Mouse (Mus musculus): ENCODE data around the gene Necab3. TPM values are rescaled to one million over a fixed set of nuclear protein-coding genes. Genes with fewer than 3 reads are reported as not detected.

The Necab3 gene
- polyA plus RNA-seq, 1 experiment from 2014 or later, result 1.4 TPM

- Histone ChIP-seq H3K27me3 (replicated peaks) (no peaks in the 10 kb centered on the region; the same call in 1 of the 2 replicates), H3K27ac (replicated peaks) (no peak overlapping the region), H3K9me3 (0 out of 2 replicates have a peak, but pooled peaks cover 4% of the 10 kb centered on the region), H3K4me2 (no peak overlapping the region), H3K36me3 (peaks cover 28% of the 10 kb centered on the region), H3K4me3 (no peak overlapping the region), H3K9ac (no peak overlapping the region), H3K4me1 (peaks cover 19% of the 10 kb centered on the region)
- no peak for ATAC-seq (ENCODE audit: extremely low read depth, insufficient number of reproducible peaks, low FRiP score, low TSS enrichment)
- WGBS, result 73% methylated on average over 4 of the region's 4 CpGs
These were observed 30.4 kb upstream of the Necab3 start for GRCm38 (mm10) chr2:154589051-154589450.

DNA sequence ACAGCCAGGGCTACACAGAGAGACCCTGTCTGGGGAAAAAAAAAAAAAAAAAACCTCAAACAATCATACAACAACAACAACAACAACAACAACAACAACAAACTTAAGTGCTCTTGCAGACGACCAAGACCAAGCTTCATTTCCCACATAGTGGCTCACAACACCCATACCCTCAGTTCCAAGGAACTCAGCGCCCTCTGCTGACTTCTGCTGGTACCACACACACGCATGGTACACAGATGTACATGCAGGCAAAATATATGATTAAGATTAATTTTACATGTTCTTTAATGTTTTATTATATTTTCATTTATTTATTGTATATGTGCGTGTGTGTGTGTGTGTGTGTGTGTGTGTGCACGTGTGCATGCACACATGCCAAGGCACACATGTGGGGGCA, 27.7 kb upstream of the Necab3 start:
- peaks cover 24% of the 10 kb centered on the region for H3K4me1 ChIP-seq
- WGBS, result 70% methylated on average over 5 of the region's 5 CpGs
- H3K9ac ChIP-seq, result no peak overlapping the region
- no peak overlapping the region for H3K4me2 ChIP-seq
- H3K4me3 ChIP-seq, result no peak overlapping the region
- no peak overlapping the region for H3K27ac ChIP-seq (replicated peaks)
- no peak for ATAC-seq (ENCODE audit: extremely low read depth, insufficient number of reproducible peaks, low FRiP score, low TSS enrichment)
- H3K9me3 ChIP-seq, result 0 out of 2 replicates have a peak, but pooled peaks cover 4% of the 10 kb centered on the region
- peaks cover 14% of the 10 kb centered on the region for H3K36me3 ChIP-seq
- no peaks in the 10 kb centered on the region; the same call in 1 of the 2 replicates for H3K27me3 ChIP-seq (replicated peaks)

DNA sequence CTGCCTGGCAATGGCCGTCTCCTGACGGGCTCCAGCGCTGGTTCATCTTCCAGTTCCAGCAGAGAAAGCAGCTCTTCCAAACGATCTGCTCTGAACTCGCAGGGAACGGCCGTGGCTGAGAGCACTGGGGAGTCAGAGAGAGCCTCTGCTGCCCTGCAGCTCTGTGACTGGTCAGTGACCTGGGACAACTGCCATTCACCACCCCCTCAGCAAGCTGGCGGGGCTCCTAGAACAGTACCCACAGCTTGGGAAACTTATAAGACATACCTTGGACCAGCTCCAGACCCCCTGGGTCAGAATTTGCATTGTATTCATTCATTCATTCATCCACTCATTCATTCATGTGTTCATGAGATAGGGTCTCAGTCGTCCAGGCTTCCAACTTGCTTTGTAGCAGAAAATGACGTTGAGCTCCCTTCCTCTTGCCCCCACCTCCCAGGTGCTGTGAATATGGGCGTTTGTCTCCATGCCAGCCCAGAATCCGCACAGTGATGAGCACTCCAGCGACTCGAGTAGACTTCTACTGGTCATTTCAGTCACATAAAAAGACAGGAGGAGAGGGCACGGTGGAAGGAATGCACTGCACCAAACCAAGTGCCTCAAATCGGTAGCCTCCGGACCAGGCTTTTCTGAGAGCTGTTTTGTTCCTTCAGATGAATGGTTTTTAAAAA, 26.4 kb upstream of the Necab3 start:
- H3K4me2 ChIP-seq, result no peak overlapping the region
- no peak overlapping the region for H3K4me3 ChIP-seq
- 62% methylated on average over 17 of the region's 17 CpGs for WGBS
- peaks cover 33% of the 10 kb centered on the region for H3K4me1 ChIP-seq
- no peaks in the 10 kb centered on the region; the same call in 1 of the 2 replicates for H3K27me3 ChIP-seq (replicated peaks)
- ATAC-seq (ENCODE audit: extremely low read depth, insufficient number of reproducible peaks, low FRiP score, low TSS enrichment), result no peak
- H3K36me3 ChIP-seq, result peaks cover 14% of the 10 kb centered on the region
- 0 out of 2 replicates have a peak, but pooled peaks cover 4% of the 10 kb centered on the region for H3K9me3 ChIP-seq
- H3K27ac ChIP-seq (replicated peaks), result no peak overlapping the region
- H3K9ac ChIP-seq, result no peak overlapping the region

- 0 out of 2 replicates have a peak, but pooled peaks cover 4% of the 10 kb centered on the region for H3K9me3 ChIP-seq
- peaks cover 33% of the 10 kb centered on the region for H3K4me1 ChIP-seq
- H3K4me2 ChIP-seq, result no peak overlapping the region
- H3K9ac ChIP-seq, result peak overlapping the region; percentile 20; the same call in 1 of the 2 replicates
- no peak for ATAC-seq (ENCODE audit: extremely low read depth, insufficient number of reproducible peaks, low FRiP score, low TSS enrichment)
- no peaks in the 10 kb centered on the region; the same call in 1 of the 2 replicates for H3K27me3 ChIP-seq (replicated peaks)
- WGBS, result 39% methylated on average over 15 of the region's 15 CpGs
- H3K36me3 ChIP-seq, result peaks cover 14% of the 10 kb centered on the region
- H3K27ac ChIP-seq (replicated peaks), result no peak overlapping the region
- no peak overlapping the region for H3K4me3 ChIP-seq
These were observed 25.5 kb upstream of the Necab3 start for GRCm38 (mm10) chr2:154583906-154584872.

- ATAC-seq (ENCODE audit: extremely low read depth, insufficient number of reproducible peaks, low FRiP score, low TSS enrichment), result no peak
- peaks cover 33% of the 10 kb centered on the region for H3K4me1 ChIP-seq
- no peak overlapping the region for H3K4me2 ChIP-seq
- no peak overlapping the region for H3K4me3 ChIP-seq
- H3K9ac ChIP-seq, result no peak overlapping the region
- 88% methylated on average over 1 of the region's 1 CpGs for WGBS
- H3K27ac ChIP-seq (replicated peaks), result no peak overlapping the region
- H3K27me3 ChIP-seq (replicated peaks), result no peaks in the 10 kb centered on the region; the same call in 1 of the 2 replicates
- 0 out of 2 replicates have a peak, but pooled peaks cover under 1% of the 10 kb centered on the region for H3K9me3 ChIP-seq
- peaks cover 2% of the 10 kb centered on the region for H3K36me3 ChIP-seq
These were observed 22.7 kb upstream of the Necab3 start for GRCm38 (mm10) chr2:154581421-154581820.

- no peak overlapping the region for H3K4me2 ChIP-seq
- no peak overlapping the region; the same call in 1 of the 2 replicates for H3K9ac ChIP-seq
- H3K4me1 ChIP-seq, result peaks cover 33% of the 10 kb centered on the region
- WGBS, result 62% methylated on average over 8 of the region's 8 CpGs
- H3K4me3 ChIP-seq, result no peak overlapping the region
- no peaks in the 10 kb centered on the region for H3K9me3 ChIP-seq
- no peaks in the 10 kb centered on the region; the same call in 1 of the 2 replicates for H3K27me3 ChIP-seq (replicated peaks)
- ATAC-seq (ENCODE audit: extremely low read depth, insufficient number of reproducible peaks, low FRiP score, low TSS enrichment), result no peak
- peak overlapping the region; percentile 65 for H3K27ac ChIP-seq (replicated peaks)
- H3K36me3 ChIP-seq, result no peaks in the 10 kb centered on the region
These were observed 21.9 kb upstream of the Necab3 start for GRCm38 (mm10) chr2:154580586-154580985.

- no peak overlapping the region for H3K4me2 ChIP-seq
- no peak overlapping the region for H3K27ac ChIP-seq (replicated peaks)
- no peaks in the 10 kb centered on the region for H3K27me3 ChIP-seq (replicated peaks)
These were observed 19.0 kb upstream of the Necab3 start for GRCm38 (mm10) chr2:154577744-154578067.

DNA sequence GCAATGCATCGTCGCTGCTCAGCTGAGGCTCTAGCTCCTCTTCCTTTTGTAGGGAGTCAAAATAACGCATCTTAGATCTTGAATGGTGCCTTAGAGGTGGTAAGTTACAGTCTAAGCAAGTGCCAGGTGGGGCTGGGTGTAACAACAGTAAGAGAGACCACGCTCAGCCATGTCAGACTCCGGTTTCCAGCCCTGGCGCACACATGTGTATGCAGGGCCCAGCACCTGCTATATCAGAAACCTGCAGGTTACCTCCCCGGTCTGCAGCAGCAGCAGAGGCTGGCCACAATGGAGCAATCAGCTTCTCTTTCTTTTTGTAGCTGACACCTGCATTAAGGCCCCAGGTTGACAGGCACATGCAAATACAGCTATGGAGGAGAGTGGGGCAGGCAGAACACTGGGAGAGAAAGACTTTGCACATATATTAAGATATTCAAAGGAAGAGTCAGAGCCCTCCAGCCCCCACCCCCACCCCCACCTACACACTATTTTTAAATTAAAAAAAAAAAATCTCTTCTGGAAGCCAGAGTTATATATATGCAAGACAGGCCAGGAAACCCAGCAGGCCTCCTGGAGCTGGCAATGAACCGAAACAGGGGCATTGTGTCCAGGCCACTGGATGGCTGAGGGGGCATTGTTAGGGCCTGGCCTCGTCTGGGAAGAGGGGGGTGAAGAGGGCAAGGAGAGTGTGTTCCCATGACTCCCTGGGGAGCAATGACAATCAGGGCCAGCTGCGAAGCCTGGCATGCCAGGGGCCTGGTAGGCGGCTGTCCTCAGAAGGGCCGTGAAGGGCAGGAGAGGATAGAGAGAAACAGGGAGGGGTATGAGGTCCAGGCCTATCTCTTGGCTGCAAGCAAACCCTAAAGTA, 18.4 kb upstream of the Necab3 start:
- H3K9me3 ChIP-seq, result no peaks in the 10 kb centered on the region
- H3K4me1 ChIP-seq, result peaks cover 18% of the 10 kb centered on the region
- H3K9ac ChIP-seq, result peak overlapping the region; percentile 52; the same call in 1 of the 2 replicates
- no peak overlapping the region for H3K4me2 ChIP-seq
- no peaks in the 10 kb centered on the region for H3K36me3 ChIP-seq
- ATAC-seq (ENCODE audit: extremely low read depth, insufficient number of reproducible peaks, low FRiP score, low TSS enrichment), result no peak
- H3K27me3 ChIP-seq (replicated peaks), result no peaks in the 10 kb centered on the region
- H3K4me3 ChIP-seq, result no peak overlapping the region
- WGBS, result 59% methylated on average over 12 of the region's 12 CpGs
- no peak overlapping the region for H3K27ac ChIP-seq (replicated peaks)

More at GRCm38 (mm10) chr2:154577744-154578067, 19.0 kb upstream of the Necab3 start:
- Histone ChIP-seq H3K9ac (0 out of 2 replicates have a peak overlapping the region, but pooled peaks have one; percentile 52), H3K4me3 (no peak overlapping the region), H3K36me3 (no peaks in the 10 kb centered on the region), H3K4me1 (peaks cover 18% of the 10 kb centered on the region), H3K9me3 (no peaks in the 10 kb centered on the region)
- 81% methylated on average over 5 of the region's 6 CpGs for WGBS
- ATAC-seq (ENCODE audit: extremely low read depth, insufficient number of reproducible peaks, low FRiP score, low TSS enrichment), result no peak

DNA sequence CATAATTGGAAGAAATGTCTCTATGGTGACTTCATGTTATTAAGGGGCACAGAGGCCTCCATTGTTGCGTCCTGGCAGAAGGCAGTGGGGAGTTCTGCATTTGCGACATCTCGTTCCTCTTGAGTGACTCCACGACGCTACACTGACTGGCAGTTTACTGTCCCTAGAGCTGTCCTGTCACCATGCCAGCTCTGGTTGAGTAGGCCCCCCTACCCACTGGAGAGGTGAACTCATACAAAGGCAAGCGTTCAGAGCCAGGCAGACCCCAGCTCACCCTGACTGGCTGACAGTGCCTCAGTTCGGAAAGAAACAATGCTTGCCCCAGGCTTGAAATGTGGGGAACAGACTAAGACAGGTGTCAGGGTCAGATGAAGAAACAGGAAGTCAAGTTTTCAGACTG, 15.6 kb upstream of the Necab3 start:
- Histone ChIP-seq H3K9me3 (no peaks in the 10 kb centered on the region), H3K9ac (no peak overlapping the region), H3K27ac (replicated peaks) (no peak overlapping the region), H3K36me3 (no peaks in the 10 kb centered on the region), H3K27me3 (replicated peaks) (no peaks in the 10 kb centered on the region), H3K4me1 (peaks cover 18% of the 10 kb centered on the region), H3K4me3 (no peak overlapping the region), H3K4me2 (no peak overlapping the region)
- no peak for ATAC-seq (ENCODE audit: extremely low read depth, insufficient number of reproducible peaks, low FRiP score, low TSS enrichment)
- 75% methylated on average over 7 of the region's 7 CpGs for WGBS

DNA sequence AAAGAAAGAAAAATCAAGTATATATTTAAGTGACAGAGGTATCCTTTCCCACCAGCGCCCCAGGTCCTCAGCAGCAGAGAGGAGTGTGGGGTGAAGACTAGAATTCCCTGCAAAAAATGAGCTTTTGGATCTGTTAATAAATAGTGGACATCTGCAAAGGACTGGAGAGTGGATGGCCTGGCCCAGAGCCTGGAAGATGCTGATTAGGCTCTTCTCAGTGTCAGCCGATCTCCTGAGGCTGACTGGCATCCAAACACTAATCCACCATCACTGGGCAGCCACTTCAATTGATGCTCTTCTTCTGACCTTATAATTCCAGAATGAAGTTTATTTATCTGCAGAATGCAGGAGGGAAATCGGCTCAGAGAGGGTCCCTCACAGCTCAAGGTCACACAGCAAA, 14.3 kb upstream of the Necab3 start:
- Histone ChIP-seq H3K9me3 (no peaks in the 10 kb centered on the region), H3K27ac (replicated peaks) (no peak overlapping the region), H3K4me2 (no peak overlapping the region), H3K27me3 (replicated peaks) (no peaks in the 10 kb centered on the region), H3K4me1 (peaks cover 29% of the 10 kb centered on the region), H3K9ac (no peak overlapping the region), H3K4me3 (no peak overlapping the region), H3K36me3 (no peaks in the 10 kb centered on the region)
- no peak for ATAC-seq (ENCODE audit: extremely low read depth, insufficient number of reproducible peaks, low FRiP score, low TSS enrichment)
- 70% methylated on average over 3 of the region's 3 CpGs for WGBS
